Mouse (Mus musculus) c-Kit-positive CD71-negative TER-119-negative erythroid progenitor cells, embryonic 14.5 days (primary cell): ENCODE results near the gene Vmn1r131.
"Not testable (repeated sequence)": the region's sequence is repeated elsewhere in the genome, so short reads cannot be mapped to it uniquely, and the experiment has no call there.

Source experiments
- DNase-seq: peaks from one replicate; pipeline ENCODE4 v3.0.0-alpha.2; 2013; ENCODE audit warnings: low read depth

Vmn1r131 gene

GRCm38 (mm10) chr7:21545990-21546389, at the start of gene Vmn1r131:
Gene Vmn1r131, minus strand, starts transcription at chr7:21546090.
- DNase-seq = not testable (repeated sequence)

DNA sequence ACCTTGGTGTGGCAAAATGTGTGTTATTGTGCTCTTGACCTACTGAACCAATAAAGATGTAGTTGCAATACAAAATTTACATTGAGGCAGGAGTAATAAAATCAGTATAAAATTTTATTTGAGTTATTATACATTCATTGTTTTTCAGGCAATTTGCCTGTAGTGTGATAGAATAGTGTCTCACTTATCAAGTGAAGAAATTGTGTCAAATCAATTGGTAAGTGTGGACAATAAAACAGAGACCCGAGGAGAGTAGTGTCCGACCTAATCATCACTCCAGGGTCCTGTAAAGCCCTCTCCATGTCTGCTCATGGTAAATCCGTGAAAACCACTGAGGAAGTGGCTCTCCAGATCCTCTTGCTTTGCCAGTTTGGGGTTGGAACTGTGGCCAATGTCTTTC, 34.4 kb downstream of the Vmn1r131 start, which contains the start of gene Vmn1r130:
Gene Vmn1r130, plus strand, starts transcription at position 301 of the 400 bp plus-strand sequence.
- not testable (repeated sequence) for DNase-seq
